Mouse (Mus musculus): ENCODE data around the gene Cd244a.

DNA sequence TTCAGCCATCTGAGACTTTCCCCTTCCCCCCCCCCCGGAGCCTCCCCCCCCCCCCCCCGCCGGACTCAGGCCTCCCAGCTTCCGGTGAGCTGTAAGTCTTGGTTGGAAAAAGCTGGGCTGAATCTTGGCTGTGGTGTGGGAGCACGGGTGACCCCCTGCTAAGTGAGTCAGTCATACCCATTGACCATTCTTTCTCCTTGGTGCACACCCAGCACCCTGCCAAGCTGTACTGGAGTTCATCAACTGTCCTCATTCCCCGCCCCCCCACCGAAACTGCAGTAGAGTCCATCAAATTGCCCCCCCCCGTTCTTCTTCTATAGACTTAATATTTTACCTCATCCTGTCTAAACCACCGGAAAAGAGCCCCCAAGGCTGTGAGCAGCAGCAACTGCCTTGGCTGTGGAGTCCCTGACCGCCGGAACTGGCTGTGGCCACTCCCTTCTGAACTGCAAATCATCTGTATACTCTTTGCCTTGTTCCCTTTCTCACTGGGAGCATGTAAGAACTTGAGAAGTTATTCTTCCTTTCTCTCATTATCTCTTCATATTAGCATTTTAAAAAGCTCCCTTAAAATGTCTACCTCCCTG lies 2.7 kb downstream of the Cd244a start:
- TF ChIP-seq CTCF (IDR thresholded peaks at IDR 0.05; ENCODE audit: extremely low read depth, insufficient read depth, low read length): no peak
- TF ChIP-seq POLR2A (IDR thresholded peaks at IDR 0.05; ENCODE audit: extremely low read depth, insufficient read depth, low read length): no peak

All from cortical plate, adult 2 months (tissue).